Mouse (Mus musculus) spleen, adult 2 months (tissue): Measurements from ENCODE around the gene Zdhhc19.

ENCODE experiments used
- CTCF ChIP-seq: fragments of 200-500 bp; IDR thresholded peaks from 2 replicates; pipeline ENCODE4 v1.5.1; 2011; ENCODE audit warnings: mild to moderate bottlenecking, inconsistent platforms; ENCODE audit not compliant: insufficient read depth, insufficient read length, insufficient replicate concordance; ENCODE audit errors: extremely low read depth
- POLR2A ChIP-seq: fragments of 200-500 bp; IDR thresholded peaks from 2 replicates; pipeline ENCODE4 v1.6.1; 2011; ENCODE audit warnings: low read depth, low read length, inconsistent platforms

DNA sequence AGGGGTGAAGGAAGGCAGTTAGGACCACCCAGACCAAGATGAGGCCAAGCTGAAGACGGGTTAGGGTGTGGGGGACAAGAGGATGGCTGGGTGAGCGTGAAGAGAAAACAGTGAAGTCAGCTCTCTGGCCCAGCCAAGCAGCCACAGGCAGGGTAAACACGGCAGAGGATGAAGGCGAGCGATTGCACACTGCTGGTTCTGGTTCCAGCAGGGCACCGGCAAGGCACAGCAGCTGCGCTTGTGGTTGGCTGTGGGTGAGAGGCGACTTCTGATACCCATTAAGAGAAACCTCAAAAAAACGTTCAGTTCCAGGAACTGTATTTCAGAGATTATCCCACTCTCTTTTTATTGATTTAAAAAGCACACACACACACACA lies 24.3 kb downstream of the Zdhhc19 start:
- TF ChIP-seq CTCF (no peak), POLR2A (no peak)
